11 mouse cellular contexts compared by ENCODE assay signal in genomic region chr19:40431969-40432368, GRCm38 (mm10).
A peak's percentile ranks its signal among the peaks of the same experiment; 100 is the strongest.
DNase-seq lines count a peak whose midpoint lies in the region; ATAC-seq and TF ChIP-seq lines count a peak whose summit lies in the region.
"Had no signal": no experiment of that assay in that cellular context is flagged by ENCODE, and none has a peak within 500 bp of the region (broad histone marks: within the 10 kb centered on the region; RNA-seq: fewer than 3 reads in every experiment).

No protein-coding gene starts in this region.

- 23% methylated on average over 4 of the region's 4 CpGs for WGBS in lung, adult 2 months
- 83% methylated on average over 4 of the region's 4 CpGs for WGBS in midbrain, embryonic 15.5 days
- WGBS in hindbrain, embryonic 12.5 days = 87% methylated on average over 4 of the region's 4 CpGs

- H3K4me1 ChIP-seq in lung, adult 2 months (ENCODE audit: control insufficient read depth, insufficient read depth, low read length) = peaks cover 18% of the 10 kb centered on the region
- peaks cover 21% of the 10 kb centered on the region for H3K4me1 ChIP-seq in midbrain, embryonic 15.5 days
- peaks cover 22% of the 10 kb centered on the region for H3K4me1 ChIP-seq in hindbrain, embryonic 12.5 days

- no peak overlapping the region for H3K4me2 ChIP-seq in midbrain, embryonic 15.5 days
- no peak overlapping the region for H3K4me2 ChIP-seq in hindbrain, embryonic 12.5 days (replicated peaks)

- TF ChIP-seq POLR2A in lung, adult 2 months (IDR thresholded peaks at IDR 0.05; ENCODE audit: borderline replicate concordance, extremely low read depth, low read depth, low read length) = no peak

- H3K4me3 ChIP-seq in lung, adult 2 months (replicated peaks; ENCODE audit: extremely low read depth, low read depth, low read length) = no peak overlapping the region
- no peak overlapping the region for H3K4me3 ChIP-seq in midbrain, embryonic 15.5 days
- H3K4me3 ChIP-seq in hindbrain, embryonic 12.5 days = no peak overlapping the region

- peak; percentile 40 for DNase-seq in adrenal gland, adult 2 months
- DNase-seq in adrenal gland, postnatal 25 days = no peak
- peak; percentile 33 to 73 for DNase-seq in lung, adult 18-20 months
- DNase-seq in lung, adult 2 months = no peak
- peak; percentile 65 to 80 for DNase-seq in heart, postnatal 10 days
- no peak for DNase-seq in cerebellum, adult 11 months
- DNase-seq: gastrocnemius, postnatal 10 days; thymus, postnatal 25 days had no signal

- no peak overlapping the region for H3K27ac ChIP-seq in midbrain, embryonic 15.5 days
- H3K27ac ChIP-seq in hindbrain, embryonic 12.5 days = no peak overlapping the region

- TF ChIP-seq CTCF in lung, adult 2 months (IDR thresholded peaks at IDR 0.05; ENCODE audit: insufficient read depth, low read length) = no peak

- no peak for ATAC-seq in midbrain, embryonic 15.5 days (replicated peaks)
- ATAC-seq in hindbrain, embryonic 12.5 days (ENCODE audit: low FRiP score) = no peak
- ATAC-seq: intestine, embryonic 16.5 days had no signal

- intact Hi-C loops in heart, postnatal 10 days (cut with DNase I) = loop anchor here (2.0 kb wide), 1 partner anchor 75 kb away; no protein-coding TSS in a partner anchor

- H3K36me3 ChIP-seq in midbrain, embryonic 15.5 days (replicated peaks) = no peaks in the 10 kb centered on the region
- H3K36me3 ChIP-seq in hindbrain, embryonic 12.5 days = 0 out of 2 replicates have a peak, but pooled peaks cover 3% of the 10 kb centered on the region

- no peaks in the 10 kb centered on the region for H3K27me3 ChIP-seq in midbrain, embryonic 15.5 days (replicated peaks)
- H3K27me3 ChIP-seq in hindbrain, embryonic 12.5 days = no peaks in the 10 kb centered on the region

- no peak overlapping the region for H3K9ac ChIP-seq in midbrain, embryonic 15.5 days
- H3K9ac ChIP-seq in hindbrain, embryonic 12.5 days = no peak overlapping the region

- no peaks in the 10 kb centered on the region for H3K9me3 ChIP-seq in midbrain, embryonic 15.5 days
- no peaks in the 10 kb centered on the region for H3K9me3 ChIP-seq in hindbrain, embryonic 12.5 days (replicated peaks)

Comparison
In these comparisons a context has a peak if more than half of its experiments do, and no peak if none do; other contexts are left out.
1. DNase-seq: peak in adrenal gland, adult 2 months (single experiment), lung, adult 18-20 months (2 of 2) and heart, postnatal 10 days (2 of 2); none in adrenal gland, postnatal 25 days (single experiment), lung, adult 2 months (single experiment) and cerebellum, adult 11 months (single experiment).